In genomic region chr1:36513718-36514117, GRCm38 (mm10) we compare ENCODE assay signal across 7 mouse cellular contexts. TPM values are rescaled to one million over a fixed set of nuclear protein-coding genes. Genes with fewer than 3 reads are reported as not detected.
A peak's percentile ranks its signal among the peaks of the same experiment; 100 is the strongest.
DNase-seq lines count a peak whose midpoint lies in the region; ATAC-seq lines count a peak whose summit lies in the region.

No protein-coding gene starts in this region.

- peak; percentile 13 for DNase-seq in thymus, postnatal 0 days (ENCODE audit: low spot score)
- DNase-seq in thymus, postnatal 36 days, result no peak
- DNase-seq in embryo, embryonic 10.5 days (ENCODE audit: low spot score), result peak; percentile 71
- DNase-seq in hindbrain, embryonic 14.5 days (ENCODE audit: low spot score), result peak; percentile 39
- DNase-seq in spleen, adult 18-20 months, result no peak

- peak overlapping the region; percentile 91 for H3K4me3 ChIP-seq in hindbrain, embryonic 14.5 days (replicated peaks; ENCODE audit: low read length)
- peak overlapping the region; percentile 89 for H3K4me3 ChIP-seq in liver, embryonic 16.5 days (ENCODE audit: low read depth, low read length)
- peak overlapping the region; percentile 82; the same call in 1 of the 2 replicates for H3K4me3 ChIP-seq in stomach, embryonic 14.5 days (ENCODE audit: low read depth, low read length)

- whole genome bisulfite sequencing in hindbrain, embryonic 14.5 days, result 32% methylated on average over 2 of the region's 2 CpGs
- 71% methylated on average over 2 of the region's 2 CpGs for WGBS in liver, embryonic 16.5 days (ENCODE audit: insufficient replicate concordance)
- 50% methylated on average over 2 of the region's 2 CpGs for WGBS in stomach, embryonic 14.5 days

- H3K4me2 ChIP-seq in hindbrain, embryonic 14.5 days (replicated peaks), result peak overlapping the region; percentile 97
- H3K4me2 ChIP-seq in liver, embryonic 16.5 days (ENCODE audit: low read depth, low read length), result peak overlapping the region; percentile 91; the same call in 1 of the 2 replicates
- H3K4me2 ChIP-seq in stomach, embryonic 14.5 days (replicated peaks; ENCODE audit: low read depth, low read length), result peak overlapping the region; percentile 96

- H3K36me3 ChIP-seq in hindbrain, embryonic 14.5 days (replicated peaks; ENCODE audit: control insufficient read depth, insufficient read depth), result peaks cover 15% of the 10 kb centered on the region; the same call in 1 of the 2 replicates
- H3K36me3 ChIP-seq in liver, embryonic 16.5 days (ENCODE audit: control insufficient read depth, insufficient read depth), result no peaks in the 10 kb centered on the region
- peaks cover 11% of the 10 kb centered on the region for H3K36me3 ChIP-seq in stomach, embryonic 14.5 days (ENCODE audit: control insufficient read depth, insufficient read depth, low read length)

- H3K4me1 ChIP-seq in hindbrain, embryonic 14.5 days (replicated peaks; ENCODE audit: control insufficient read depth, insufficient read depth, low read length), result peaks cover 39% of the 10 kb centered on the region
- peaks cover 13% of the 10 kb centered on the region for H3K4me1 ChIP-seq in liver, embryonic 16.5 days (ENCODE audit: control insufficient read depth, low read depth, low read length)
- H3K4me1 ChIP-seq in stomach, embryonic 14.5 days (ENCODE audit: control insufficient read depth, insufficient read depth, low read length), result peaks cover 19% of the 10 kb centered on the region

- no peaks in the 10 kb centered on the region for H3K27me3 ChIP-seq in hindbrain, embryonic 14.5 days (ENCODE audit: control insufficient read depth, insufficient read depth, low read length)
- no peaks in the 10 kb centered on the region for H3K27me3 ChIP-seq in liver, embryonic 16.5 days (ENCODE audit: control insufficient read depth, insufficient read depth, low read depth, low read length)
- H3K27me3 ChIP-seq in stomach, embryonic 14.5 days (ENCODE audit: control insufficient read depth, insufficient read depth, low read length), result no peaks in the 10 kb centered on the region

- no peak for ATAC-seq in hindbrain, embryonic 14.5 days (ENCODE audit: low FRiP score)
- no peak for ATAC-seq in liver, embryonic 16.5 days (ENCODE audit: low read depth)
- ATAC-seq in stomach, embryonic 14.5 days (ENCODE audit: insufficient number of reproducible peaks, insufficient read depth, low FRiP score, low read depth), result no peak

- H3K27ac ChIP-seq in hindbrain, embryonic 14.5 days, result no peak overlapping the region
- no peak overlapping the region for H3K27ac ChIP-seq in liver, embryonic 16.5 days (ENCODE audit: low read length)
- H3K27ac ChIP-seq in stomach, embryonic 14.5 days (ENCODE audit: low read length), result no peak overlapping the region

- no peaks in the 10 kb centered on the region for H3K9me3 ChIP-seq in hindbrain, embryonic 14.5 days (ENCODE audit: control insufficient read depth, low read length)
- H3K9me3 ChIP-seq in liver, embryonic 16.5 days (replicated peaks; ENCODE audit: control insufficient read depth, low read length), result no peaks in the 10 kb centered on the region
- H3K9me3 ChIP-seq in stomach, embryonic 14.5 days (ENCODE audit: control insufficient read depth, low read depth, low read length), result no peaks in the 10 kb centered on the region

- H3K9ac ChIP-seq in hindbrain, embryonic 14.5 days, result peak overlapping the region; percentile 84; the same call in 1 of the 2 replicates
- H3K9ac ChIP-seq in liver, embryonic 16.5 days (ENCODE audit: low read depth, low read length), result peak overlapping the region; percentile 21; the same call in 1 of the 2 replicates
- H3K9ac ChIP-seq in stomach, embryonic 14.5 days (replicated peaks; ENCODE audit: low read depth, low read length), result no peak overlapping the region

RNA-seq across cellular contexts. Expression of gene Cnnm3, which starts 2.1 kb away (rescaled TPM):
- polyA plus RNA-seq in thymus, postnatal 0 days (2015; fragmentation: Nextera tagmentation; extraction: Ambion mirVana), result 3.3 and 3.8 TPM in 2 replicates
- 6.1 and 6.8 TPM in 2 replicates for polyA plus RNA-seq in hindbrain, embryonic 14.5 days (2014; fragmentation: Nextera tagmentation; extraction: Ambion mirVana)
- polyA plus RNA-seq in liver, embryonic 16.5 days (2015; fragmentation: Nextera tagmentation; extraction: Ambion mirVana), result 0.91 and 1.1 TPM in 2 replicates
- polyA plus RNA-seq in stomach, embryonic 14.5 days (2014; fragmentation: Nextera tagmentation; extraction: Ambion mirVana), result 6.2 and 8.4 TPM in 2 replicates

RNA-seq across cellular contexts. Expression of gene Ankrd23, which starts 23.0 kb away (rescaled TPM):
- polyA plus RNA-seq in thymus, postnatal 0 days (2015; fragmentation: Nextera tagmentation; extraction: Ambion mirVana), result 10.0 and 12.0 TPM in 2 replicates
- polyA plus RNA-seq in hindbrain, embryonic 14.5 days (2014; fragmentation: Nextera tagmentation; extraction: Ambion mirVana), result 6.9 and 10.6 TPM in 2 replicates
- polyA plus RNA-seq in liver, embryonic 16.5 days (2015; fragmentation: Nextera tagmentation; extraction: Ambion mirVana), result 3.2 and 4.3 TPM in 2 replicates
- 16.8 and 19.4 TPM in 2 replicates for polyA plus RNA-seq in stomach, embryonic 14.5 days (2014; fragmentation: Nextera tagmentation; extraction: Ambion mirVana)

RNA-seq across cellular contexts. Expression of gene Gm42417, which starts 25.5 kb away (rescaled TPM):
- 0.26 and 0.60 TPM in 2 replicates for polyA plus RNA-seq in thymus, postnatal 0 days (2015; fragmentation: Nextera tagmentation; extraction: Ambion mirVana)
- polyA plus RNA-seq in hindbrain, embryonic 14.5 days (2014; fragmentation: Nextera tagmentation; extraction: Ambion mirVana), result 0.23 and 1.1 TPM in 2 replicates
- polyA plus RNA-seq in liver, embryonic 16.5 days (2015; fragmentation: Nextera tagmentation; extraction: Ambion mirVana), result not detected in 2 replicates
- 0.39 TPM in 1 of 2 replicates, not detected in the other for polyA plus RNA-seq in stomach, embryonic 14.5 days (2014; fragmentation: Nextera tagmentation; extraction: Ambion mirVana)

RNA-seq across cellular contexts. Expression of gene Ankrd39, which starts 33.5 kb away (rescaled TPM):
- 20.0 and 22.7 TPM in 2 replicates for polyA plus RNA-seq in thymus, postnatal 0 days (2015; fragmentation: Nextera tagmentation; extraction: Ambion mirVana)
- polyA plus RNA-seq in hindbrain, embryonic 14.5 days (2014; fragmentation: Nextera tagmentation; extraction: Ambion mirVana), result 23.9 and 26.9 TPM in 2 replicates
- polyA plus RNA-seq in liver, embryonic 16.5 days (2015; fragmentation: Nextera tagmentation; extraction: Ambion mirVana), result 5.4 and 6.7 TPM in 2 replicates
- polyA plus RNA-seq in stomach, embryonic 14.5 days (2014; fragmentation: Nextera tagmentation; extraction: Ambion mirVana), result 26.2 and 30.4 TPM in 2 replicates

RNA-seq across cellular contexts. Expression of gene Cnnm4, which starts 42.3 kb away (rescaled TPM):
- 12.3 and 13.7 TPM in 2 replicates for polyA plus RNA-seq in thymus, postnatal 0 days (2015; fragmentation: Nextera tagmentation; extraction: Ambion mirVana)
- 9.2 and 10.6 TPM in 2 replicates for polyA plus RNA-seq in hindbrain, embryonic 14.5 days (2014; fragmentation: Nextera tagmentation; extraction: Ambion mirVana)
- polyA plus RNA-seq in liver, embryonic 16.5 days (2015; fragmentation: Nextera tagmentation; extraction: Ambion mirVana), result 2.5 and 2.7 TPM in 2 replicates
- 14.1 and 14.4 TPM in 2 replicates for polyA plus RNA-seq in stomach, embryonic 14.5 days (2014; fragmentation: Nextera tagmentation; extraction: Ambion mirVana)

Comparison
In these comparisons a context has a peak if more than half of its experiments do, and no peak if none do; other contexts are left out.
1. DNase-seq: peak in thymus, postnatal 0 days (single experiment), embryo, embryonic 10.5 days (single experiment) and hindbrain, embryonic 14.5 days (single experiment); none in thymus, postnatal 36 days (0 of 2) and spleen, adult 18-20 months (0 of 2).
2. Peak in every context shown above with its lines, with median percentiles within 50 percentile points of each other: H3K4me2 ChIP-seq and H3K4me3 ChIP-seq.